Mouse (Mus musculus) heart, embryonic 10.5 days (tissue): ENCODE measurements at regions not wholly inside any gene's neighbourhood (a gene's known extent, or its start where the extent isn't known, plus 50 kb on each side); places are given as distances from the start of the nearest gene placed in this dataset.

Source experiments
- DNase-seq: peaks from one replicate; pipeline ENCODE4 v3.0.0-alpha.2; 2017; ENCODE audit warnings: low spot score
- H3K27ac ChIP-seq: fragments of 300-500 bp; sonication (generic); 2 replicates; pipeline ENCODE4 v1.5.1; 2016; ENCODE audit warnings: mild to moderate bottlenecking
- H3K27me3 ChIP-seq: fragments of 300-500 bp; sonication (generic); 2 replicates; pipeline ENCODE4 v1.6.1; 2016; ENCODE audit warnings: mild to moderate bottlenecking; ENCODE audit not compliant: poor library complexity, insufficient read depth, severe bottlenecking
- H3K36me3 ChIP-seq: fragments of 300-500 bp; sonication (generic); 2 replicates; pipeline ENCODE4 v1.6.1; 2016; ENCODE audit warnings: mild to moderate bottlenecking, moderate library complexity
- H3K4me1 ChIP-seq: fragments of 300-500 bp; sonication (generic); 2 replicates; pipeline ENCODE4 v1.6.1; 2016; ENCODE audit warnings: mild to moderate bottlenecking
- H3K4me3 ChIP-seq: fragments of 300-500 bp; sonication (generic); 2 replicates; pipeline ENCODE4 v1.5.1; 2016; ENCODE audit warnings: mild to moderate bottlenecking, moderate library complexity
- H3K9me3 ChIP-seq: fragments of 300-500 bp; sonication (generic); 2 replicates; pipeline ENCODE4 v1.6.1; 2016; ENCODE audit warnings: mild to moderate bottlenecking, moderate library complexity
- WGBS: fragments of 180-500 bp; shearing (Covaris S2); methylation state at CpG from one replicate; pipeline ENCODE4 v1.1.7; 2016; 5-methylcytosine and 5-hydroxymethylcytosine counted together

- no peak overlapping the region for H3K27ac ChIP-seq
- no peak overlapping the region for H3K4me3 ChIP-seq
- no peaks in the 10 kb centered on the region for H3K9me3 ChIP-seq
- no peaks in the 10 kb centered on the region for H3K36me3 ChIP-seq
- H3K4me1 ChIP-seq, result no peaks in the 10 kb centered on the region
- DNase-seq, result no peak
- H3K27me3 ChIP-seq, result no peaks in the 10 kb centered on the region
These were observed 503.0 kb upstream of the Slit2 start for GRCm38 (mm10) chr5:47479908-47480307.

DNA sequence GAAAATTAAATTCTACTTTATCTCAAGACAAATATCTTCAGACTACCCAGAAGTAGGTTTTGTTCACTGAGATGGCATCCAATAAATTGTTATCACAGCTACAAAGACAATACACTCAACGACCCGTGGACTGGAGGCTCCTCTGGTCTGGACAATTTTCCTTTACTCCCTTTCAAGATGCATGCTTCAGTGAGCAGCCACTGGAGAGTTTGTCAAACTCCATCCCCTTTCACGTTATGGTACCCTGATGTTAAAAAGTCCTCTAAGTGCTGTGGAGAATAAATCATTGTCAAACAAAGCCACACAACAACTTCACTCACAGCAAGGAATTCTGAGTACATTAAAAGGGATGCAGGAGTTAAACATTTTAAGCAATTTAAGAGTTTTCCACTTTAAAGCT is 486.7 kb upstream of the Slit2 start:
- DNase-seq, result no peak
- Histone ChIP-seq H3K4me3 (no peak overlapping the region), H3K9me3 (no peaks in the 10 kb centered on the region), H3K27ac (no peak overlapping the region), H3K36me3 (no peaks in the 10 kb centered on the region), H3K27me3 (no peaks in the 10 kb centered on the region), H3K4me1 (no peaks in the 10 kb centered on the region)
- 45% methylated on average over 3 of the region's 3 CpGs for WGBS

DNA sequence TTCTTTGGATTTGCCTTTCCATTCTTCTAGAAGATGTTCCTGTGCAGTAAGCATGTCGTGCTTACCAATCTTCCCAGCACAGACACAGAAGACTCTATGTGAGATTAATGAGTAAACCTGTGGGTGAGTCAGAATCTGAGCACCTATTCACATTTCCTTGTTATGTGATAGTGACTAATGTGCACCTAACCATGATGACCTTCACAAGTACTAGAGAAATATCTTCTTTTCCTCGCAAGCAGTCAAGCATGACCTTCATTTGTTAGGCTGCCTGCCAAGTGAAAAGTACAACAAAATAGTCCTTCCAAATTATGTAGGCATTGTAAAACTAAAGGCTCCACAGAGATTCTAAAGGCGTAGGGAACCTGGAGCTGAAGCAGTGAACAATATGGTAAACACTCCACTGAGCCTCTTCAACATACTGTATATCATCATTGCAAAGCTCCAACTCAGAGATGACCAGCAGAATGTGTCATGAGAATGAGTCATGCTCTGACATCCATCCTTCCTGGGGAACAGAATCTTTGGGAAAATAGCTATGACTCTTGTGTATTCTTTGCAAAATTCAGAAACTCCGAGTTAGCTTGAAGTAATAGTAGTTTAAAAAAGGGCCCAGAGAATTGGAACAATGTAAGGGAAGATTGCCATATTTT is 480.0 kb upstream of the Slit2 start:
- Histone ChIP-seq H3K27me3 (no peaks in the 10 kb centered on the region), H3K4me3 (no peak overlapping the region), H3K36me3 (no peaks in the 10 kb centered on the region), H3K9me3 (no peaks in the 10 kb centered on the region), H3K4me1 (no peaks in the 10 kb centered on the region), H3K27ac (no peak overlapping the region)
- 80% methylated on average over 4 of the region's 4 CpGs for WGBS
- DNase-seq, result no peak

DNA sequence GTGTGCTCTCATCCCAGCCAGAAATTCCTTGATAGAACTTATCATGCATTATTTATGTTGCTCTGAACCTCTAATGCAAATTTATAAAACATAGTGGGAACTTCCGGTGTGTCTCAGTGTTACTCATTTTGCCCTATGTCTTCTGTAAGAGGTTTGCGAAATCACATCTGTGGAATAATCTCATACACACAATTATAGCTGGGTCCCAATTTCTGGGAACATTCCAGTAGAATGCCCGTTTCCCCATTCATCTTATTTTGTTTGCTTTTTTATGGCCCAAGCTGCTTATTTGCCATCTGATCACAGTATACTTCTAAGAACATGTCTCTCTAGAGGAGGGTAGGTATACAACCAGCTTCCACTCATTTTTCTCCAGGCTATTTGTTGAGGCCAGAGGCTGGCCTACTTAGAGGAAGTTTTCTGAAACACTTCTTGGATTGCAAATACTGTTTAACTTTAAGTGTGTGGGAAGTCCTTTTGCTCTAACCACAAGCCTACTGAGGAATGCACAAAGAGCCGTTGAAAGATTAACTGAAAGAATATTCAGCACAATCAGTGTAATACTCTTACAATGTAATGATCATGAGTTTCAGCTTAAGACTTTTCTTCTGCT is 474.1 kb upstream of the Slit2 start:
- 82% methylated on average over 4 of the region's 4 CpGs for WGBS
- Histone ChIP-seq H3K27me3 (no peaks in the 10 kb centered on the region), H3K4me3 (no peak overlapping the region), H3K9me3 (no peaks in the 10 kb centered on the region), H3K27ac (no peak overlapping the region), H3K4me1 (no peaks in the 10 kb centered on the region), H3K36me3 (no peaks in the 10 kb centered on the region)
- DNase-seq, result no peak

DNA sequence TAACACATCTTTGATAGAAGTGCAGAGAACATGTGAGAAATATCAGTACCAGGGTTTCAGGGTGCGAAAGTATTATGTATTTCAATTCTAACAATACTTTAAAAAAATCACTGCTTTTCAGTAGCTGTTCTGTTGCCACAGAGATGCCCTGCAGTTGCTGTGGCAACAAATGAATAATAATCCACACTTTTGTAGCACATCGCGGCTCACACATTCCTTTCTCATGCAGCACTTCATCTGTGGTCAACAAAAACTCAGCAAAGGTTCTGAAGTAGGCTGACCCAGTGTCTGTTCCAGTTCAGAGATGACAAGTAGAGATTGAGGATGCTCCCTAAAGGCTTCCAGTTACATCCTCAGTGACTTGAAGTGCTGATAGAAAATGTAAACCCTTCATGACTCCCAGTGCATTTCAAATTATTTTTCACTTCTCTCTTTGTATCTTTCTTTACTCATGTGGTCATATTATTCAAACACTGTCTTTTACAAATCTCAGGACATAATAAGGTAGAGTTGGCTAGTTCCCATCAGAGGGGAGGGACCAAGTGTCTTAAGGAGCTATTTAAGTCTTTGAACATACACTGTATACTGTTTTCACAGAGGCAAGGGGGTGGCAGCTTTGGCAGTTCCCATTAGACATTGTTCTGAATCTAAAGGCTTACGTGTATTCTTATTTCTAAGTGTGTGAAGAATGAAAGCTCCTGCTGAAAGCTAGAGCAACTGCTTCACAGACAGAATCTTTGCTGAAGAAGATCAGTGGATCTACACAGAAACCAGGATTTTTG is 460.6 kb upstream of the Slit2 start:
- Histone ChIP-seq H3K9me3 (no peaks in the 10 kb centered on the region), H3K4me1 (no peaks in the 10 kb centered on the region), H3K36me3 (no peaks in the 10 kb centered on the region), H3K4me3 (no peak overlapping the region), H3K27ac (no peak overlapping the region), H3K27me3 (no peaks in the 10 kb centered on the region)
- DNase-seq, result no peak
- WGBS, result 79% methylated on average over 4 of the region's 4 CpGs

- Histone ChIP-seq H3K4me1 (no peaks in the 10 kb centered on the region), H3K27ac (no peak overlapping the region), H3K9me3 (no peaks in the 10 kb centered on the region), H3K27me3 (no peaks in the 10 kb centered on the region), H3K36me3 (no peaks in the 10 kb centered on the region), H3K4me3 (no peak overlapping the region)
- WGBS, result 87% methylated on average over 7 of the region's 7 CpGs
- no peak for DNase-seq
These were observed 454.3 kb upstream of the Slit2 start for GRCm38 (mm10) chr5:47528671-47529070.

DNA sequence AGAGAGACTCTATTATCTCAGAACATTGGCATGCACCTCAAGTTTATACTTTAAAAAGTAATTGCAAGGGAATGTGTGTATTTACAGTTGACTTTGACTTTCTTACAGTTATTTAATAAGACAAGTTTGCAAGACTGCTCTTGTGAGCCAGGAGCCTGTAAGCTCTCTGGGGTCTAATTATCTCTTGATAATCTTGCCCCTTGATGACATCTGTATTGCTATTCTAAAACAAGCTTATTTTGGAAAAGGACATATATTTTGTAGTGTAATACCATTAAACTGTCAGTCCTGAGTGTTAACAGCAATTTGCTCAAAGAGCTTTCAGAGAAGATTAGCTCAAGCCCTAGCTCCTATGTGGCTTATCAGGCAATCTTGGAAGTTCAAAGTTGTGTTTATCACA is 445.4 kb upstream of the Slit2 start:
- no peak for DNase-seq
- no peak overlapping the region for H3K4me3 ChIP-seq

GRCm38 (mm10) chr5:47542248-47542647 is 440.7 kb upstream of the Slit2 start:
- Histone ChIP-seq H3K4me1 (no peaks in the 10 kb centered on the region), H3K9me3 (no peaks in the 10 kb centered on the region), H3K27ac (no peak overlapping the region), H3K4me3 (no peak overlapping the region), H3K27me3 (no peaks in the 10 kb centered on the region), H3K36me3 (no peaks in the 10 kb centered on the region)
- WGBS, result 84% methylated on average over 1 of the region's 1 CpGs
- DNase-seq, result no peak

More for the DNA sequence above, 445.4 kb upstream of the Slit2 start:
- no peaks in the 10 kb centered on the region for H3K9me3 ChIP-seq
- no peaks in the 10 kb centered on the region for H3K27me3 ChIP-seq
- no peaks in the 10 kb centered on the region for H3K36me3 ChIP-seq
- H3K4me1 ChIP-seq, result no peaks in the 10 kb centered on the region
- H3K27ac ChIP-seq, result no peak overlapping the region

GRCm38 (mm10) chr5:47556717-47557116 is 426.2 kb upstream of the Slit2 start:
- Histone ChIP-seq H3K36me3 (no peaks in the 10 kb centered on the region), H3K9me3 (no peaks in the 10 kb centered on the region), H3K4me1 (no peaks in the 10 kb centered on the region), H3K27ac (no peak overlapping the region), H3K4me3 (no peak overlapping the region), H3K27me3 (no peaks in the 10 kb centered on the region)
- 79% methylated on average over 1 of the region's 1 CpGs for WGBS
- no peak for DNase-seq

DNA sequence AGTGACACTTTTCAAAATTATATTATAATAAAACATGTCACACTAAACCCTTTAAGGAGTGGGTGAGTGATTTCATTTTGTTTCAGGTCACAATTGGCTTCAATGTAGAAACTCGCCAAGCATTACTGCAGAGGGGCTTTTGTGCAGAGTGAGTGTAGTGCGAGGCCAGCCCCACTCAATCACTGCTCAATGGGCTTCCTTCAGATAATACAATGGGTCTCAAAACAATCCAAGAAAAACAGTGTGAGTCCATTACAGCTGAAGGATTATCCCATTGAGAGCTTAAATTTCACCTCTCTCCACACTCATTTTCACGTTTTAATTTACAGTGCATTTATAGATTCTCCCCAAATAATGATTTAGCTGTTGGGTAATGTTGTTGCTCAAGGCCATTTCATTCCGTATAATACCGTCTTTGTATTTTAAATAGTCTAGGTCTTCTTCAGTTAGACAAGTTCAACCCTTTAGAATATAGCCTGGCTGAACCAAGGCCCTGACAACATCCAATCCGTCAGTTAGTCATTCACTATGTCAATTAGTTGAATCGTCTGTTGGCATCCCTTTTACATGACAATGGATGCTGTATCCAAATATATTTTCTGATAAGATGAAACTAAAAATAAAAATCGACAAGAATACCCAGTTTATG is 425.7 kb upstream of the Slit2 start:
- H3K9me3 ChIP-seq, result no peaks in the 10 kb centered on the region
- DNase-seq, result no peak
- H3K36me3 ChIP-seq, result no peaks in the 10 kb centered on the region
- no peaks in the 10 kb centered on the region for H3K4me1 ChIP-seq
- no peak overlapping the region for H3K27ac ChIP-seq
- 70% methylated on average over 8 of the region's 8 CpGs for WGBS
- H3K4me3 ChIP-seq, result no peak overlapping the region
- no peaks in the 10 kb centered on the region for H3K27me3 ChIP-seq
